Mouse (Mus musculus): ENCODE results near the gene Rbbp4. TPM values are rescaled to one million over a fixed set of nuclear protein-coding genes. Genes with fewer than 3 reads are reported as not detected.

Rbbp4 gene
- total RNA-seq, 2 experiments from 2014 or later = 105 to 128 TPM

DNA sequence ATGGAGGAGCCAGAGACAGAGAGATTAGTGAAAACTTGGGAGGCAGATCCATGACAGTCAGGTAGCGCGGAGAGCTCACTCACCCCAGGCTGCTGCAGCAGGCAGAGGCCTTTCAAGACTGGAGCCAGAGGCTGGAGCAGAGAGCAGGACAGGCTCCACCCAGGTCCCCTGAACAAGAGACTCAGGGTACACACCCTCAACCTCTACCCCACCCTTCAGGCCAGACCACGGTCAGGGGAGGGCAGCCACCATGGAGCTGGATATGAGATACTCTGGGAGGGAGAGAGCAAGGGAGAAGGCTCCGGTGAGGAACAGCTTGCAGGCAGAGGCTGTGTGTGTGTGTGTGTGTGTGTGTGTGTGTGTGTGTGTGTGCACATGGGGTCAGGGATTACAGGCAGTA, 69.0 kb downstream of the Rbbp4 start:
- ATAC-seq (replicated peaks; ENCODE audit: low FRiP score, low TSS enrichment, poor library complexity, severe bottlenecking) = no peak

DNA sequence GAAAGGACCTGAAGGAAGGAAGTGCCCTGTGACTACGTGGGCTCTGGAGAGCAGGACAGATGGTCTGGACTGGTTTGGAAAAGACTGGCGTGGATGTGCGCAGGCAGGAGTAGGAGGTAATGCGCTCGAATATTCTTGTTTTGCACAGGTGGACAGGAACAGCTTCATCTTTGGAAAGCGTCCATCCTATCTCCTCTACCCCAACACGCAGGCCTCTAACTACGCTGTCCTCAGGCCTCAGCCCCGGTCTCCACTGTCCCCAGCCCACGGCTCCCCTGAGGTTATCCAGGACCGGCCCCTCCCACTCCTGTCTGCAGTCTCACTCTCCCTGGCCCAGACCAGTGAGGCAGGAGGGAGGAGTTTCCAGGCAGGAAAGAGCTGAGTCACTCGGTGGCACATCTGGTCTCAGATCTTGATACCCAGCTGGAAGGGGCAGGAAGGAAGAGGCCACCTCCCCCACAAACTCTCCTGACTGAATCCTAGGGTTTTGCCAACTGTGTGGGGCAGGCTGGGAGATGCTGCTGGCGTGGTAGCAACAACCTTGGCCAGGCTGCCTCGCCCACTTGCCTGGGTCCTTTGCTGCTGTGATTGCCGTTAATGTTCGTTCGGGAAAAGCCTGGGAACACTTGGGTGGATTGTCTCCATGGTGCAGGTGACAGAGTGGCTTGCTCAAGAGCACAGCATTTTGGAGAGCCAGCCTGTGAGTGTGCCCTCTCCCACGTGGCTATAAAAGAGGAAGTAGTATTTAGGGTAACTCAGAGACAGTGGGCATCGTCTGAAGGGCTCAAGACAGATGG, 71.7 kb downstream of the Rbbp4 start:
- peak; percentile 95 for ATAC-seq (replicated peaks; ENCODE audit: low FRiP score, low TSS enrichment, poor library complexity, severe bottlenecking)

DNA sequence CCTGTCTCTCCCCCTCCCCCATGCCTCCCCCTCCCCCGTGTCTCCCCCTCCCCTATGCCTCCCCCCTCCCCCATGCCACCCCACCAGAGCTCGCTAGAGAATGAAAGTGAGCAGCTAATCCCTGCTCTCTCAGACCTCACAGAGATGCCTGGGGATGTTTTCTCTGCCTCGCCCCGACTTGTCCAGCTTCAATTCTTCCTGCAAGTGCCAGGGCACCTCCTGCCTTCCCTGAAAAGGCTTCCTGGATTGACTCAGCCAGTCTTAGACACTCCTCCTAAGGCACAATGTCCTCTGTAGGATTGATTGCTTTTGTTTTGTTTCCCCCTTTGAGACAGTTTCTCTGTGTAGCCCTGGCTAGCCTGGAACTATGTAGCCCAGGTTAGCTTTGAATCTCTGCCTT, 74.0 kb downstream of the Rbbp4 start, which contains the start of gene C77080:
Gene C77080, minus strand, starts transcription at position 209 of the 400 bp plus-strand sequence.
- ATAC-seq (replicated peaks; ENCODE audit: low FRiP score, low TSS enrichment, poor library complexity, severe bottlenecking) = no peak

DNA sequence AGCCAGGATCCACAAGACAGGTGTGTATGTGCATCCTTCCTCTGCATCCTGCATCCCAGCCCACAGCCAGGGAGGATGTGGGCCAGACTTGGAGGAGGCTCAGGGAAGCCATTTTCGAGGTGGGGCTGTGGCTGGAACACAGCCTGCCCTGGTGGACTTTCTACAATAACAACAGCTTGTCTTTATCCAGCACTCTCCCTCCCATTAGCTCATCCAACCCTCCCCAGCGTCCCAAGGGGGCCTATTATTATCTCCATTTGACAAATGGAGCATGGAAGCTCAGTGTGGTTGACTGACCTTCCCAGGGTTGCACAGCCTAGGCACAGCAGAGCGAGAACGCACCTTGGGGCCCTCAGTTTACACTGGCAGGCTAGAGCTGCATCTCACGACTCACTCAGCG, 74.5 kb downstream of the Rbbp4 start:
- ATAC-seq (replicated peaks; ENCODE audit: low FRiP score, low TSS enrichment, poor library complexity, severe bottlenecking) = no peak

GRCm38 (mm10) chr4:129259101-129259500, 76.1 kb downstream of the Rbbp4 start:
- ATAC-seq (replicated peaks; ENCODE audit: low FRiP score, low TSS enrichment, poor library complexity, severe bottlenecking) = no peak

Other genes with a start within 250 kb of the Rbbp4 start
- gene Tmem54, start 229.8 kb downstream of the Rbbp4 start, total RNA-seq (2014; fragmentation: Nextera tagmentation) = not detected in 2 replicates
- gene Tmem54, start 229.8 kb downstream of the Rbbp4 start, total RNA-seq (2017) = not detected in 2 replicates
- gene Hpca, start 213.3 kb downstream of the Rbbp4 start, total RNA-seq (2014; fragmentation: Nextera tagmentation) = not detected in 2 replicates
- gene Hpca, start 213.3 kb downstream of the Rbbp4 start, total RNA-seq (2017) = not detected in 2 replicates
- not detected in 2 replicates for gene Fndc5, start 198.4 kb downstream of the Rbbp4 start, total RNA-seq (2014; fragmentation: Nextera tagmentation)
- gene Fndc5, start 198.4 kb downstream of the Rbbp4 start, total RNA-seq (2017) = 0.65 and 0.75 TPM in 2 replicates
- gene S100pbp, start 145.6 kb downstream of the Rbbp4 start, total RNA-seq (2014; fragmentation: Nextera tagmentation) = 33.7 and 36.6 TPM in 2 replicates
- 9.9 and 26.8 TPM in 2 replicates for gene S100pbp, start 145.6 kb downstream of the Rbbp4 start, total RNA-seq (2017)
- gene Yars, start 145.6 kb downstream of the Rbbp4 start, total RNA-seq (2014; fragmentation: Nextera tagmentation) = 54.8 and 56.6 TPM in 2 replicates
- 45.5 and 46.2 TPM in 2 replicates for gene Yars, start 145.6 kb downstream of the Rbbp4 start, total RNA-seq (2017)
- gene C77080, start 74.0 kb downstream of the Rbbp4 start, total RNA-seq (2014; fragmentation: Nextera tagmentation) = 0.20 and 0.45 TPM in 2 replicates
- 0.11 TPM in 1 of 2 replicates, not detected in the other for gene C77080, start 74.0 kb downstream of the Rbbp4 start, total RNA-seq (2017)
- gene Sync, start 47.8 kb downstream of the Rbbp4 start, total RNA-seq (2014; fragmentation: Nextera tagmentation) = not detected in 2 replicates
- not detected in 2 replicates for gene Sync, start 47.8 kb downstream of the Rbbp4 start, total RNA-seq (2017)
- 26.6 and 41.9 TPM in 2 replicates for gene Zbtb8os, start 325 bp upstream of the Rbbp4 start, total RNA-seq (2014; fragmentation: Nextera tagmentation)
- gene Zbtb8os, start 325 bp upstream of the Rbbp4 start, total RNA-seq (2017) = 52.6 and 60.8 TPM in 2 replicates
- gene Zbtb8a, start 42.7 kb upstream of the Rbbp4 start, total RNA-seq (2014; fragmentation: Nextera tagmentation) = 4.4 and 6.9 TPM in 2 replicates
- gene Zbtb8a, start 42.7 kb upstream of the Rbbp4 start, total RNA-seq (2017) = 13.3 and 22.2 TPM in 2 replicates
- gene Zbtb8b, start 105.5 kb upstream of the Rbbp4 start, total RNA-seq (2014; fragmentation: Nextera tagmentation) = not detected in 2 replicates
- 0.05 TPM in 1 of 2 replicates, not detected in the other for gene Zbtb8b, start 105.5 kb upstream of the Rbbp4 start, total RNA-seq (2017)
- gene Bsdc1, start 126.2 kb upstream of the Rbbp4 start, total RNA-seq (2014; fragmentation: Nextera tagmentation) = 36.1 and 36.3 TPM in 2 replicates
- gene Bsdc1, start 126.2 kb upstream of the Rbbp4 start, total RNA-seq (2017) = 31.3 and 52.3 TPM in 2 replicates
- gene Tssk3, start 155.7 kb upstream of the Rbbp4 start, total RNA-seq (2014; fragmentation: Nextera tagmentation) = not detected in 2 replicates
- gene Tssk3, start 155.7 kb upstream of the Rbbp4 start, total RNA-seq (2017) = not detected in 2 replicates
- gene Fam229a, start 155.8 kb upstream of the Rbbp4 start, total RNA-seq (2014; fragmentation: Nextera tagmentation) = not detected in 2 replicates
- gene Fam229a, start 155.8 kb upstream of the Rbbp4 start, total RNA-seq (2017) = not detected in 2 replicates
- gene Marcksl1, start 178.2 kb upstream of the Rbbp4 start, total RNA-seq (2014; fragmentation: Nextera tagmentation) = 29.9 and 30.4 TPM in 2 replicates
- 41.4 and 48.3 TPM in 2 replicates for gene Marcksl1, start 178.2 kb upstream of the Rbbp4 start, total RNA-seq (2017)
- gene Hdac1, start 207.3 kb upstream of the Rbbp4 start, total RNA-seq (2014; fragmentation: Nextera tagmentation) = 136 and 147 TPM in 2 replicates
- gene Hdac1, start 207.3 kb upstream of the Rbbp4 start, total RNA-seq (2017) = 72.7 and 76.2 TPM in 2 replicates
- 12.7 and 12.8 TPM in 2 replicates for gene Lck, start 238.3 kb upstream of the Rbbp4 start, total RNA-seq (2014; fragmentation: Nextera tagmentation)
- 3.7 and 11.6 TPM in 2 replicates for gene Lck, start 238.3 kb upstream of the Rbbp4 start, total RNA-seq (2017)
- gene Fam167b, start 243.2 kb upstream of the Rbbp4 start, total RNA-seq (2014; fragmentation: Nextera tagmentation) = not detected in 2 replicates
- gene Fam167b, start 243.2 kb upstream of the Rbbp4 start, total RNA-seq (2017) = not detected in 2 replicates